Mouse (Mus musculus): ENCODE measurements around the gene Lepr. TPM values are rescaled to one million over a fixed set of nuclear protein-coding genes. Genes with fewer than 3 reads are reported as not detected.

The Lepr gene
- polyA plus RNA-seq (2014; fragmentation: Nextera tagmentation; extraction: Ambion mirVana), result 2.1 TPM in 2 replicates

DNA sequence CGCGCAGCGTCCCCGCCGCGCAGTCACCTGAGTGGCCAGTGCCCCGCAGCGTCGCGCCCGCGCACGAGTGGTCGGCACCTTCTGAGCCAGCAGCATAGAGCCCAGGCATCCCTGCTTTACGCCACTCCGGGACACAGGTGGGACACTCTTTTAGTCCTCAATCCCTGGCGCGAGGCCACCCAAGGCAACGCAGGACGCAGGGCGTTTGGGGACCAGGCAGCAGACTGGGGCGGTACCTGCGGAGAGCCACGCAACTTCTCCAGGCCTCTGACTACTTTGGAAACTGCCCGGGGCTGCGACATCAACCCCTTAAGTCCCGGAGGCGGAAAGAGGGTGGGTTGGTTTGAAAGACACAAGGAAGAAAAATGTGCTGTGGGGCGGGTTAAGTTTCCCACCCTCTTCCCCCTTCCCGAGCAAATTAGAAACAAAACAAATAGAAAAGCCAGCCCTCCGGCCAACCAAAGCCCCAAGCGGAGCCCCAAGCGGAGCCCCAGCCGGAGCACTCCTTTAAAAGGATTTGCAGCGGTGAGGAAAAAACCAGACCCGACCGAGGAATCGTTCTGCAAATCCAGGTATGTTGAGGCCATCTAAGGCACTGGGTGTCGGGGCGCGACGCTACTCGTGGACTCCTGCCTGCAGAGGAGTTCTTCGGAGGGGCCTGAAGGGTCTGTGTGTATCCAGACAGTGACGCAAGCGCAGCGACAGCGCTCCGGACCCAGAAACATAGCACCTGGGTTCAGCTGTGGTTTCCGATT is at the start of gene Lepr:
Lepr (plus strand) TSS at position 38 of the 755 bp plus-strand sequence.
- H3K9me3 ChIP-seq (ENCODE audit: control insufficient read depth, low read length), result no peaks in the 10 kb centered on the region
- no peaks in the 10 kb centered on the region for H3K36me3 ChIP-seq (ENCODE audit: control insufficient read depth, insufficient read depth, low read length)
- peak within 1 kb of the TSS; percentile 39 for H3K4me3 ChIP-seq (ENCODE audit: low read depth, low read length)
- peak; percentile 60 for DNase-seq (ENCODE audit: low spot score)
- H3K27me3 ChIP-seq (ENCODE audit: control insufficient read depth, insufficient read depth, low read length), result peaks cover 6% of the 10 kb centered on the region
- under 1% methylated on average over 50 of the region's 50 CpGs for WGBS
- H3K27ac ChIP-seq (replicated peaks; ENCODE audit: low read depth, low read length), result no peak within 1 kb of the TSS
- H3K9ac ChIP-seq (ENCODE audit: low read length), result peak within 1 kb of the TSS; percentile 54
- peaks cover 5% of the 10 kb centered on the region; the same call in 1 of the 2 replicates for H3K4me1 ChIP-seq (ENCODE audit: control insufficient read depth, insufficient read depth, low read length)
- H3K4me2 ChIP-seq (ENCODE audit: low read depth, severe bottlenecking), result peak within 1 kb of the TSS; percentile 85
- no peak for ATAC-seq (ENCODE audit: insufficient number of reproducible peaks, low FRiP score, low TSS enrichment, low read depth)

- WGBS, result 68% methylated on average over 5 of the region's 5 CpGs
- no peak for ATAC-seq (ENCODE audit: insufficient number of reproducible peaks, low FRiP score, low TSS enrichment, low read depth)
Observed at GRCm38 (mm10) chr4:101669161-101669560, 48.0 kb upstream of the Lepr start.

DNA sequence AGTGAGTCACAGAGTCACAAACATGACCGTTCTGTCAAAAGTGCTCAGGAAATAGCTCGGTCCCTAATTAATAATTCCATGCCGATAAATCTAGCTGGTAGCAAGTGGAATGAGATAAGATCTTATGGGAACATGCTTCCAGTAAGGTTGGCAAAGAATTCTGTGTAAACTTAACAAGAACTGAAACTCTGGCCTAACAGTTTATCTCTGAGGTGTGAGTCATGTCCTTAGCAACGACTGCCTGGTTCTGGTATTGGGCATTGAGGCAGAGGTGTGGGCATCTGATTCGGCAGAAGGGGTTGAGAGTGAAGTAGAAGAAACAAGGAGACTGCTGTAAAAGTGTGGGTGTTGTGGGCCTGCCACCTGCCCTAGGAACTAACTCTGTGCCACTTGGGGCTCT is 47.4 kb upstream of the Lepr start:
- no peak overlapping the region for H3K27ac ChIP-seq (replicated peaks; ENCODE audit: low read depth, low read length)
- no peaks in the 10 kb centered on the region for H3K9me3 ChIP-seq (ENCODE audit: control insufficient read depth, low read length)
- no peaks in the 10 kb centered on the region for H3K36me3 ChIP-seq (ENCODE audit: control insufficient read depth, insufficient read depth, low read length)
- DNase-seq (ENCODE audit: low spot score), result no peak
- H3K27me3 ChIP-seq (ENCODE audit: control insufficient read depth, insufficient read depth, low read length), result no peaks in the 10 kb centered on the region
- no peaks in the 10 kb centered on the region for H3K4me1 ChIP-seq (ENCODE audit: control insufficient read depth, insufficient read depth, low read length)
- H3K9ac ChIP-seq (ENCODE audit: low read length), result no peak overlapping the region
- H3K4me3 ChIP-seq (ENCODE audit: low read depth, low read length), result no peak overlapping the region
- no peak overlapping the region for H3K4me2 ChIP-seq (ENCODE audit: low read depth, severe bottlenecking)
- ATAC-seq (ENCODE audit: insufficient number of reproducible peaks, low FRiP score, low TSS enrichment, low read depth), result no peak
- WGBS, result 80% methylated on average over 5 of the region's 5 CpGs

More at GRCm38 (mm10) chr4:101669161-101669560, 48.0 kb upstream of the Lepr start:
- DNase-seq (ENCODE audit: low spot score), result no peak
- Histone ChIP-seq H3K4me2 (ENCODE audit: low read depth, severe bottlenecking) (no peak overlapping the region), H3K4me3 (ENCODE audit: low read depth, low read length) (no peak overlapping the region), H3K9me3 (ENCODE audit: control insufficient read depth, low read length) (no peaks in the 10 kb centered on the region), H3K36me3 (ENCODE audit: control insufficient read depth, insufficient read depth, low read length) (no peaks in the 10 kb centered on the region), H3K9ac (ENCODE audit: low read length) (no peak overlapping the region), H3K27me3 (ENCODE audit: control insufficient read depth, insufficient read depth, low read length) (no peaks in the 10 kb centered on the region), H3K4me1 (ENCODE audit: control insufficient read depth, insufficient read depth, low read length) (no peaks in the 10 kb centered on the region), H3K27ac (replicated peaks; ENCODE audit: low read depth, low read length) (no peak overlapping the region)

GRCm38 (mm10) chr4:101674790-101675189 is 42.4 kb upstream of the Lepr start:
- no peak overlapping the region for H3K4me3 ChIP-seq (ENCODE audit: low read depth, low read length)
- no peaks in the 10 kb centered on the region for H3K4me1 ChIP-seq (ENCODE audit: control insufficient read depth, insufficient read depth, low read length)
- ATAC-seq (ENCODE audit: insufficient number of reproducible peaks, low FRiP score, low TSS enrichment, low read depth) (no peak), DNase-seq (ENCODE audit: low spot score) (no peak)
- H3K36me3 ChIP-seq (ENCODE audit: control insufficient read depth, insufficient read depth, low read length), result no peaks in the 10 kb centered on the region
- H3K27me3 ChIP-seq (ENCODE audit: control insufficient read depth, insufficient read depth, low read length), result no peaks in the 10 kb centered on the region
- no peak overlapping the region for H3K27ac ChIP-seq (replicated peaks; ENCODE audit: low read depth, low read length)
- H3K9me3 ChIP-seq (ENCODE audit: control insufficient read depth, low read length), result no peaks in the 10 kb centered on the region
- H3K4me2 ChIP-seq (ENCODE audit: low read depth, severe bottlenecking), result no peak overlapping the region
- 80% methylated on average over 5 of the region's 5 CpGs for WGBS
- no peak overlapping the region for H3K9ac ChIP-seq (ENCODE audit: low read length)

- DNase-seq (ENCODE audit: low spot score) (no peak), ATAC-seq (ENCODE audit: insufficient number of reproducible peaks, low FRiP score, low TSS enrichment, low read depth) (no peak)
- H3K9ac ChIP-seq (ENCODE audit: low read length), result no peak overlapping the region
- no peak overlapping the region for H3K27ac ChIP-seq (replicated peaks; ENCODE audit: low read depth, low read length)
- no peaks in the 10 kb centered on the region for H3K4me1 ChIP-seq (ENCODE audit: control insufficient read depth, insufficient read depth, low read length)
- no peaks in the 10 kb centered on the region for H3K36me3 ChIP-seq (ENCODE audit: control insufficient read depth, insufficient read depth, low read length)
- H3K4me3 ChIP-seq (ENCODE audit: low read depth, low read length), result no peak overlapping the region
- 71% methylated on average over 4 of the region's 4 CpGs for WGBS
- no peaks in the 10 kb centered on the region for H3K9me3 ChIP-seq (ENCODE audit: control insufficient read depth, low read length)
- no peaks in the 10 kb centered on the region for H3K27me3 ChIP-seq (ENCODE audit: control insufficient read depth, insufficient read depth, low read length)
- H3K4me2 ChIP-seq (ENCODE audit: low read depth, severe bottlenecking), result no peak overlapping the region
Observed at GRCm38 (mm10) chr4:101675726-101676125, 41.5 kb upstream of the Lepr start.

DNA sequence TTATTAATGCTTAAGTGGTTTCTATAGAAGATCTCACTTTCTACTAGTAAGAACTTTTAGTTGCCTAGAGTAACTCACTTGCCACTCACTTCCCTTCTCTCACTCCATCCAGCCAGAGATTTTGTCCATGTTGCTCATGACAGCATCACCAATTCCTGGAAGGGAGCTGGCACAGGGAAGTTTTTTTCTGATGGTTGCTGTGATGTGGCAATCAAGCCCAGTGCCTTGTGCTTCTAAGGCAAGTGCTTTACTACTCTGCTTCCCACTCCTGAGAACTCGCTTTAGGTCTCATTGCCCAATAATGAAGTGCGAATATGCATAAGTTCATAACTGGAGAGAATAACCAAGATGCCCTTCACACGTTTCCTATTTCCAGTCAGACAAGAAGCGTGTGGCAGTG is 34.6 kb upstream of the Lepr start:
- no peaks in the 10 kb centered on the region for H3K27me3 ChIP-seq (ENCODE audit: control insufficient read depth, insufficient read depth, low read length)
- H3K27ac ChIP-seq (replicated peaks; ENCODE audit: low read depth, low read length), result no peak overlapping the region
- 91% methylated on average over 4 of the region's 4 CpGs for WGBS
- H3K9me3 ChIP-seq (ENCODE audit: control insufficient read depth, low read length), result no peaks in the 10 kb centered on the region
- H3K4me3 ChIP-seq (ENCODE audit: low read depth, low read length), result no peak overlapping the region
- no peaks in the 10 kb centered on the region for H3K36me3 ChIP-seq (ENCODE audit: control insufficient read depth, insufficient read depth, low read length)
- DNase-seq (ENCODE audit: low spot score), result no peak
- H3K4me1 ChIP-seq (ENCODE audit: control insufficient read depth, insufficient read depth, low read length), result no peaks in the 10 kb centered on the region
- no peak overlapping the region for H3K4me2 ChIP-seq (ENCODE audit: low read depth, severe bottlenecking)
- no peak for ATAC-seq (ENCODE audit: insufficient number of reproducible peaks, low FRiP score, low TSS enrichment, low read depth)
- no peak overlapping the region for H3K9ac ChIP-seq (ENCODE audit: low read length)

- Histone ChIP-seq H3K4me2 (ENCODE audit: low read depth, severe bottlenecking) (no peak overlapping the region), H3K27ac (replicated peaks; ENCODE audit: low read depth, low read length) (no peak overlapping the region), H3K9ac (ENCODE audit: low read length) (no peak overlapping the region), H3K9me3 (ENCODE audit: control insufficient read depth, low read length) (no peaks in the 10 kb centered on the region), H3K27me3 (ENCODE audit: control insufficient read depth, insufficient read depth, low read length) (no peaks in the 10 kb centered on the region), H3K4me1 (ENCODE audit: control insufficient read depth, insufficient read depth, low read length) (no peaks in the 10 kb centered on the region), H3K36me3 (ENCODE audit: control insufficient read depth, insufficient read depth, low read length) (no peaks in the 10 kb centered on the region), H3K4me3 (ENCODE audit: low read depth, low read length) (no peak overlapping the region)
- 87% methylated on average over 3 of the region's 3 CpGs for WGBS
- no peak for ATAC-seq (ENCODE audit: insufficient number of reproducible peaks, low FRiP score, low TSS enrichment, low read depth)
- DNase-seq (ENCODE audit: low spot score), result no peak
Observed at GRCm38 (mm10) chr4:101683086-101683485, 34.1 kb upstream of the Lepr start.

DNA sequence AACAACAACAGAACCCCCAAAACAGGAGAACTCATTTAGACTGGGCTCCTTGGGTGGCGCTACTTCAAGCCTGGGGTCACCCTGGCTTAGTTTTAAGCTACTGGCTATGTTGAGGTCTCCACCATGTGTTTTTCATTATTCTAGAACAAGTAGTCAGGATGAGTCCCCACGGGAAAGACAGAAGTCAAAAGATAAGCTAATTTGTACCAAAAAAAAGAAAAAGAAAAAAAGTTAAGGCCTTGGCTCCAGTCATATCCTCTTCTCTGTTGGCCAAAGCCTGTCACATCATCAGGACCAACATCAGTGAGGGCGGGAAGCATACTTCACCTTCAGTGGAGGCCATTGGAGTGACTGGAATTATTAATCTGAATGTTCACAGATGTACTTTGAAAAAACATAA is 32.4 kb upstream of the Lepr start:
- 69% methylated on average over 3 of the region's 3 CpGs for WGBS
- no peak overlapping the region for H3K9ac ChIP-seq (ENCODE audit: low read length)

More for the DNA sequence above, 32.4 kb upstream of the Lepr start:
- ATAC-seq (ENCODE audit: insufficient number of reproducible peaks, low FRiP score, low TSS enrichment, low read depth), result no peak
- no peak for DNase-seq (ENCODE audit: low spot score)
- Histone ChIP-seq H3K36me3 (ENCODE audit: control insufficient read depth, insufficient read depth, low read length) (no peaks in the 10 kb centered on the region), H3K4me3 (ENCODE audit: low read depth, low read length) (no peak overlapping the region), H3K27ac (replicated peaks; ENCODE audit: low read depth, low read length) (no peak overlapping the region), H3K27me3 (ENCODE audit: control insufficient read depth, insufficient read depth, low read length) (no peaks in the 10 kb centered on the region), H3K9me3 (ENCODE audit: control insufficient read depth, low read length) (no peaks in the 10 kb centered on the region), H3K4me1 (ENCODE audit: control insufficient read depth, insufficient read depth, low read length) (no peaks in the 10 kb centered on the region), H3K4me2 (ENCODE audit: low read depth, severe bottlenecking) (no peak overlapping the region)
